Mouse (Mus musculus) frontal cortex, adult (tissue): ENCODE data around the gene Smagp.

Experiments
- ATAC-seq: cut with Nextera tagmentation; 2 replicates; pipeline ENCODE4 v1.9.2; 2017; ENCODE audit warnings: mild to moderate bottlenecking, moderate library complexity, mixed read lengths; ENCODE audit not compliant: low TSS enrichment

Smagp gene

DNA sequence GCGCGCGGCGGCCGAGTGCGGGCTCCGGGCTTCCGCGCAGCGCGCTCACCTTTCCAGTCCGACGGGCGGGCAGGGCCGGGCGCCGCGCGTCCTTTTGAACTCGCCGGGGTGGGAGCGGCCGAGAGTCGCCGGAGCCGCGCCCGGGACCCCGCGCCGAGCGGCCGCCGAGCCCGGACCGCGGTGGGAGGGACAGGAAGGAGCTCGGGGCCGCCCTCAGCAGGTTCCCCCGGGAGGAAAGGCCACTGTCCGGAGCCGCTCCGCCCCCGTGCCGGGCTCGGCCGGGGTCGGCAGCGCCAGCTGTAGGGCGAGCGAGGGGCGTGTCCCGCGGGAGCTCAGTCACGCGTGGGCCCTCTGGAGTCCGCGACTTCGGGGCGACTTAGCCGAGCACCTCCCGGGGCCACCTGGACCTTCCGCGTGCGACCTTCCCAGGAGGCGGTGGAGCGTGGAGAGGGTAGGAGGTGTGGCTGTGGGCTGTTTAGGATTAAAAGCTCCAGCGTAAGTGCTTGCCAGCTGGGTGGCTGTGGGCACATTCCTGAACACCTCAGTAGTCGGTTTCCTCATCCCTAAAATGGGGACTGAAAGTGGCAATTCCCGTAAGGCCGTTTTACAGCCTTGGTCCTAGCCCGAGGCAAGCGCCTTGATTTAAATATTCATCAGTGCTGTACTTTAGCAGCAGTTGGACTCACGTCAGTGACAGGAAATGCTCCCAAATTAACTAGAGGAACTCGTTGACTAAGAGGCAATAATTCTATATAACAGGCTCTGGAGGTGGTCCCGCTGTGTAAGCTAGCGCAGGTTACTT lies at the start of gene Smagp:
Gene Smagp, minus strand, starts transcription at position 241 of the 802 bp plus-strand sequence.
- ATAC-seq: no peak

DNA sequence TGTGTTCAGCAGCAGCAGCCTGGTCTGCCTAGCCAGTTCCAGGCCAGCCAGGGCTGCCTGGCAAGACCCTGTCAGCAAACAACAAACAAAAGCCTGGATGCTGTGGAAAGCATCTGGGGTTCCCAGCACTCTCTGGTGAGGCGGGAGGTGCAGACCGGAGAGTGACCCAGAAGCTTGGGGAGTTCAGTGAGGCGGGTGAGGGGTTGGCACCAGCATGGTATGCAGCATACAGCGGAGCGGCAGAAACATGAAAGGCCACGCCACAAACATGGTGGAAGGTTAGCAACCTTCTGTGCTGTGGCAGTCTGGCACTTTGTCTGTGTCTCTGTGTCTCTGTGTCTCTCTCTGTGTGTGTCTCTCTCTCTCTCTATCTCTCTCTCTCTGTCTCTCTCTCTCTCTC lies 49.7 kb upstream of the Smagp start:
- ATAC-seq: no peak

DNA sequence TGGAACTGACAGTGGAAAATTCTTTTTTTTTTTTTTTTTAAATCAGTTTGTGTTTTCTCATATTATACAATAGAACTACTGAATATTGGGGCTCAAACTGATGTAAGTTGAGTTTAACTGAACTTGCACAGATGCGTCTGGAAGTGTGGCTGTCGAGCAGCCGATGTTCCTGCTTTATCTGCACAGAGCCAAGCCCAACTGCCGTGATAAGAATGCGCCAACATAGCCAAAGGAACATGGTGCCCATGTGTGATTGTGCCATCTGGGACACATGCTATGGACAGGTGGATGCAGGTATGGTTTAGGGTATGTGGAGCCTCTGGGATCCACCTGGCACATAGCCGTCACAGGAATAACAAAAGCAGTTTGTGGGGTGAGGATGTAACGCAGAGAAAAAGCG lies 49.1 kb upstream of the Smagp start:
- ATAC-seq: no peak

DNA sequence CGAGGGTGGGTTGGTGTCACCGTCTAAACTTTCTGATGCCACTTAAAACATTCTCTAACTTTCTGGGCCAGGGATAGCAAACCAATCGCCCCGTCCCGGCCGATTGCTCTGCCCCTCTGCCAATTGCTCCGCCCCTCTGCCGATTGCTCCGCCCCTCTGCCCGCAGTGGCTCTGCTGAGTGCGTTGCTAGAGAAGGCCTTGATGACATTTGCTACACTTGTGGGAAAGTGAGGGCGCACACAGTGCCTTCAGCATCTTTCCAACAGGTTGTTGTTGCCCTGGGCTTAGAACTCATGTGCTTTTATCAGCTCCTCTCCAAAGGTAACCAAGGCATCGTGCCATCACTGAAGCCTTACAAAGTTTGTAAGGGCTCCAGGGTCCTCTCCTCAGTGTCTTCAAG lies 48.5 kb upstream of the Smagp start:
- ATAC-seq: no peak

DNA sequence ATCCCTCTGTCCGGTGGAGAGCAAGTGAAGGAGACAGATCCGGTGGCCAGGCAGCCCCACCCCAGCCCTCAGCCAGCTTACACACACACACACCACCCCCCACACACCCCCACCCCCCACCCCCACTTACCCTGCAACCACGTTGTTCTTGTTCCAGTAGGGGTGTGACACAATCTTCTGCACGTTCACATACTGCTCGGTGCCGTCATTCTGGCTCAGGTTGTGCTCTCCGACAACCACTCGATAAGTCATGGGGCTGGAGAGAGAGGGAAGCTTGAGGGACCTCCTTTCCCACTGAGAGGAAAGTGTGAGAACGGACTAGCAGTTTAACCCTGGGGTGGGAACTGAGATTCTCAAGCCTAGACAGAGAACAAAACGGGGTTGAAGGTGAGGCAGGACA lies 47.7 kb upstream of the Smagp start:
- ATAC-seq: no peak

DNA sequence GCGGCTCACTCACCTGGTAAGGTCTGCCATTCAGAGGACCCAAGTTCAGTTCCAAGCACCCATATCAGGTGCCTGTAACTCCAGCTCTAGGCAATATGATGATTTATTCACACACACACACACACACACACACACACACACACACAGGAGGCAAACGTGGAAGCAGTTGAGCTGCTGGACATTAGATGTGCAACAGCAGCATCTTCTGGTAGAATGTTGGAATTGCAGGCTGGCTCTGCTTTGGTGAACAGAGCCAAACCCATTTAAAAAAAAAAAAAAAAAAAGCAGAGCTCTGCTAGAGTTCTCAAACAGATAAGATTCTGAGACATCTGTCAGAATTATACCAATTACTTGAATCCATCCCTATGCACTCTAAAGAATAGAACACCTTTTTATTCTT lies 46.3 kb upstream of the Smagp start:
- peak; percentile 29; the same call in 1 of the 2 replicates for ATAC-seq

DNA sequence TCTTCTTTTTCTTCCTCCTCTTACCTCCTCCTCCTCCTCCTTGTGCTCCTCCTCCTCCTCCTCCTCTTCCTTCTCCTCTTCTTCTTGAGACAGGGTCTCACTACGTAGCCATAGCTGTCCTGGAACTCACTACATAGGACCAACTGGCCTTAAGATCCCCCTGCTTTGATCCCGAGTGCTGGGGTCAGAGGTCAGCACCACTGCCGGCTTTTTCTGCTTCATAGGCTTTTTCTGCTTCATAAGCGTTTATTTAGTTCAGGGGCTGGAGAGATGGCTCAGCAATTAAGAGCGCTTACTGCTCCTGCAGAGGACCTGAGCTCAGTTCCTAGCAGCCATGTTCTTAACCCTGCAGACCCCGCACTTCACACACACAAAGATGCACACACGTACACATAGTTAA lies 45.0 kb upstream of the Smagp start:
- ATAC-seq: no peak

DNA sequence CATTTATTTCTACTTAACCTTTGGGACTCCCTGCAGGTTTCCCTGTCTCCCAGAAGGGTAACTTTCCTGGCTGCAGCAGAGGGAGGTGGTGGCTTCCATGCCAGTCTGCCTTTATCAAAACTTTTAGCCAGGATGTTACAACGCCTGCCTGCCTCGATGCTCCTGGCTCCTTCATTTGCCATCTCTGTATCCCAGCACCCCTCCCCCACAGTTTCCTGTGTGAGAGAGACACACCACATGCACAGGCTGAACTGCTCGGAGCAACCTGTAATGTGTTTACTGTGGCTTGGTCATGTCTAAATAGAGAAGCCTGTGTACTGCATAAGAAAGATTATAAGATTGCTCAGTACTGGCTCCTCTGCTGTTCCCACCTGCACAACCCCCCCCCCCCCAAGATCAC lies 43.6 kb upstream of the Smagp start:
- ATAC-seq: no peak

DNA sequence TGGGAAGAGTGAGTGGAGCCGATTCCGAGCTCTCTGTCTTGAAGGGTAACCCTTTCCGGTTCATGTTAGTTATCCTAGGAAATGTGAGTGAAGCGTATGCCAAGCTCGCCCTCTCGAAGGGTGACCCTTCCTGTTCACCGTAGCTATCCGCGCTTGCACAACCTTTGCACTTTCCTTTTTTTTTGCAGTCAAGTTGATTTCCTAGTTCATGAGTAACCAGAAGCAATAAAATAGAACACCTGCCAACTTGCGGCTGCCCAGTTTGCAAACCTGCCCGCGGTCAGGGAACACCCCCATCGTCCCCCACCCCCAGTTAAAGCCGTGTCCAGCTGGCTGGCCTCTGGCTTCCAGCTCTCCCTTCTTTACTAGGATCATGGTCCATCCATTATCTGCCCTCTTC lies 42.3 kb upstream of the Smagp start:
- no peak for ATAC-seq

DNA sequence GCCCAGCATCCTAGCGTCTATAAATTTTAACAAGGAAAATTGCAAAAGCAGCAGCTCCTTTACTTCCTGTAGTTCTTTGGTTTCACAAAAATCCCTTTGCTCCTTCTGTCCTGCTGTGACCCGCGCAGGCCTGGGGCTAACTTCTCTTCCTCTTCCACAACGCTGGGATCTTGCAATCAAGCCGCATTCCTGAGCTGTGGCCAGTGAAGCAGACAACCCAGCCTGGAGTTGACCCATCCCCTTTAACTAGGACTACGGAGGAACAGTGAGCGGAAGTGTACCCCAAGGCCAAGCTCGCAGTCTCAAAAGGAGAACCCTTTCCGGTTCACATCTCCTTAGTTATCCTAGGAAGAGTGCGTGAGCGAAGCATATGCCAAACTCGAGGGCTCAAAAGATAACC lies 41.8 kb upstream of the Smagp start:
- no peak for ATAC-seq

DNA sequence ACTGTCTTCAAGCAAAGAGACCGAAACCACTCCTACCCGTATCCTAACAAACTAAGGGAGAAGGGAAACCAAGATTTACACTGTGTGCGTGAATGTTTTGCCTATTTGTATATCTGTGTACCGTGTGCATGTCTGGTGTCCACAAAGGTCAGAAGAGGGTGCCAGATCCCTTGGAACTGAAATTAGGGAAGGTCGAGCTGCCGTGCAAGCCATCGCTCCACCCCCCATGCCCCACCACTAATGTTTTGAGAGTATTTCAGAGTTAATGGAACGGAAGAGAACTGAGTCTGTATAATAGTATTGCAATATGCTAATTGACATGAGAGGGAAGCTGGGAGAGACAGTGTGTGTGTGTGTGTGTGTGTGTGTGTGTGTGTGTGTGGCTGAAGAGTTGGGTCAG lies 40.9 kb upstream of the Smagp start:
- no peak for ATAC-seq

DNA sequence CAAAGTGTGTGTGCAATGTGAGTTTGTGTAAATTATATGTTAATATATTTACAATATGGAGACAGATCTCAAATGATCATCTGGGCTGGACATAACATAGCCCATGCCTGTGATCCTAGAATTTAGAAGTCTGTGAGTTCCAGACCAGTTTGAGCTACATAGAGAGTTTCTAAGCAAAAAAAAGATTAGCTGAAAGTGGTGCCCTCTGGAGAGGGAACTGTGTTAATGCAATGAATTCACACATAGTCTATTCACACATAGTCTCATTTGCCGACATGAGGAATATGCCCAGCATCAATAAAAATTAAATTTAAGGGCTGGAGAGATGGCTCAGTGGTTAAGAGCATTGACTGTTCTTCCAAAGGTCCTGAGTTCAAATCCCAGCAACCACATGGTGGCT lies 39.8 kb upstream of the Smagp start:
- ATAC-seq: no peak

DNA sequence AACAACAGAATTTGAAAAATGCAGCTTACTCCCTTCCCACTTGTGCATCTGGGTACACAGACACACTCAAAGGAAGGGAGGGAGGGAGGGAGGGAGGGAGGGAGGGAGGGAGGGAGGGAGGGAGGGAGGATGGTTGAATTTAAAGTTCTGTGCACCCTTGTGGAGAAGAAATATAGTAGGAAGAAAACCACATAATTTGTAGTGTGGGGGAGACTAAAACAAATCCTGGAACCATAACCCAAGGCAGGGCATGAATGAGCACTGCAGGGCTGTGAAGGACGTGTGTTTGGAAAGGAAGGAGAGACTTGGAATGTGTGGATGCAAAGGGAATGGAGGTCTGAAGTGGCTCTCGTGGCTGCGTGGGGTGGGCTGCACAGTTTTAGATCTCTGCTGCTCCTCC lies 38.7 kb upstream of the Smagp start:
- no peak for ATAC-seq

DNA sequence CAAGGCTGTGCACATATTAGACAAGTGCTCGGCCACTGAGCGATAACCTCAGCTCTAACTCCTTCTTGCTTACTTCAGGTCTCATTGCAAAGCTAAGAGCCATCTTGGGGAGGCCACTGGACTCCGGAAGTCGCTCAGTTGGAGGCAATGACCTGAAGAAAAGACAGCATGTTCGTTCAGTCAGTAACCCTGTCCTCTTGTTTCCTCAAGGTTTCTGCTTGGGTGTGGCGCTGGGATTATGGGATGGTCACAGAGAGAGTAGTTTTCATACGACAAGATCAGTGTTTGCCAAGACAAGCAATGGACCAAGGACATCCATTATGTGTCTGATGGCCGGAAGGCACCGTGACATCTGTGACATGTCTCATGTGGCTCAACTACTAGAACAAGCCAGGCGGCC lies 37.8 kb upstream of the Smagp start:
- ATAC-seq: no peak

DNA sequence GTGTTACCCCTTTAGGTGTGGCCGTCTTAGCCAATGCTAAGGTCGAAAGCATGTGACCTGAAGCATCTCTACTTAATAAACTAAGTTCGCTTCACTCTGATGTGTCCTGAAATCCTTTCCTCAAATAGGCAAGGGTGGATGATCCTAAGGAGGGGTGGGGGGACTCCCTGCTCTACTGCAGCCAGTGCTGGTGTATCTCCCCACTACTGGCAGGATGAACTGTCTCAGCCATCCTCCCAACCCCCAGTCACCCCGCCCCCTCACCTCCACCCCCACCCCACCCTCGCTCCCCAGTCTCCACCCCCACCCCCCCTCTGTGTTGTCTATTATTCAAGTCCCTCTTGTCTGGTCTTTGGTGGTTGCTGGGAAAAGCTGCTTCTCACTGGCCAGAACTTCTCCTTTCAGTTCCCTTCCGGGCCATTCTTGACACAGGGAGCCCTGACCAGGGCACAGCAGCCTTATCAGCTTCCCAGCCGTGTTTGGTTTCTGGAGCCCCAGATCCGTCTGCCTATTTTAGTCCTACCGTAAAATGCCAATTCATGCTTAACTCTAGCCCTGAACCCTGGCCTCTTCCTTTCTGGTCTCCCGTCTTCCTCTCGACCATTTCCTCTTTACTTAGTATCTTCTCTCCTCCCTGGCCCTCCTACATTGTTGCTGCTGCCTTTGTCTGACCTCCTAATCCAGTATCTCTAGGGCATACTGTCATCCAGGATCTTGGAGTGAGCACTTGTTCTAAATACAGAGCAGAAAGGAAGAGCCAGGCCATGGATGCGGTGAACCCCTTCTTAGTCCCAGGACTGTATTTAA lies 37.0 kb upstream of the Smagp start:
- ATAC-seq: no peak

DNA sequence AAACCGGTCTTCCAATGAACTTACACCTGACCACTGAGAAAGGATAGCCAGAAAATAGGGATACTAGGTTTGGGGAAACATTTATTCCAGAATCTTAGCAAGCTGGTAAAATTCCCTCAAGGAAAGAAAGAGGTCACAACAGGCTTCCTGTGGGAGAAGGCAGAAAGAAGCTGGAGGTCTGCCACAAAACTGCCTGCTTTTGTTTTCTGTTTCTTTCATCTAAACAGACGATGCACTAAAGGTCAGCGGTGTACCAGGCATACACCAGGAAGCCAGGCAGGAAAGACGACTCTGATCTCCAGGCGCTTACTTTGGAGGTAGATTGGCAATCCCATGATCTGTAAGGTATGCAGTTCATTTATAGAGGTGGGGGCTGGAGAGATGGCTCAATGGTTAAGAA lies 34.1 kb upstream of the Smagp start:
- no peak for ATAC-seq

DNA sequence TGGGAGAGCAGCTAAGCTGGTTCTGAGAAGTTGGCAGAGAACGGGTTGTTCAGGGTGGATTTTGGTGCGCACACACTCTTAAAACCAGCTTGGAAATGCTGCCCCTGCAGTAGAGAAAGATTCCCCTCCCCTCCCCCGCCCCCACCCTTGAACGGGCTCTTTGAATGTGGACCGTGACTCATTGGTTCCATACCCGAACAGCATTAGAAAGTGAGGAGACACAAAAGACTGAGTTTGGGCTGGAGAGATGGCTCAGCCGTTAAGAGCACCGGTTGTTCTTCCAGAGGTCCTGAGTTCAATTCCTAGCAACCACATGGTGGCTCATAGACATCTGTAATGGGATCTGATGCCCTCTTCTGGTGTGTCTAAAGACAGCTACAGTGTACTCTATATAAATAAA lies 33.3 kb upstream of the Smagp start:
- no peak for ATAC-seq

DNA sequence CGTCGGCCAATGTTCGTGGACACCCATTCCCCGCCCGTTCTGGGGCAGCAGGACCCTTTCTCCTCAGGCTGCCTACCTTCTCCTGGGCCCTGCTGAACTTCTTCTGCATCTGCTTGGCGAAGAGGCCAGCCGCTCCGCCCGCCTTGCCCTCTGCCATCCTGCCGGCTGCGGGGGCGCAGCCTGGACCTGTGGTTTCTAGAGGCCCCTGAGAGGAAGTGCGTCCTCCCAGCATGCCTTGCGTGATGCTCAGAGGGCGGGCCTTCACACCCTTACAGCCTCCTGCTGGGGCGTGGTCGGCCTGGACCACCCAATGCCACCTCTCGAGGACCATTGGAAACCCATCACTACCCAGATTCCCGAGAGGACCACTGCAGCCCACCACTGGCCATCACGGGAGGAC lies 32.6 kb upstream of the Smagp start, which contains the start of gene Bin2:
Gene Bin2, minus strand, starts transcription at position 217 of the 400 bp plus-strand sequence.
- no peak for ATAC-seq

DNA sequence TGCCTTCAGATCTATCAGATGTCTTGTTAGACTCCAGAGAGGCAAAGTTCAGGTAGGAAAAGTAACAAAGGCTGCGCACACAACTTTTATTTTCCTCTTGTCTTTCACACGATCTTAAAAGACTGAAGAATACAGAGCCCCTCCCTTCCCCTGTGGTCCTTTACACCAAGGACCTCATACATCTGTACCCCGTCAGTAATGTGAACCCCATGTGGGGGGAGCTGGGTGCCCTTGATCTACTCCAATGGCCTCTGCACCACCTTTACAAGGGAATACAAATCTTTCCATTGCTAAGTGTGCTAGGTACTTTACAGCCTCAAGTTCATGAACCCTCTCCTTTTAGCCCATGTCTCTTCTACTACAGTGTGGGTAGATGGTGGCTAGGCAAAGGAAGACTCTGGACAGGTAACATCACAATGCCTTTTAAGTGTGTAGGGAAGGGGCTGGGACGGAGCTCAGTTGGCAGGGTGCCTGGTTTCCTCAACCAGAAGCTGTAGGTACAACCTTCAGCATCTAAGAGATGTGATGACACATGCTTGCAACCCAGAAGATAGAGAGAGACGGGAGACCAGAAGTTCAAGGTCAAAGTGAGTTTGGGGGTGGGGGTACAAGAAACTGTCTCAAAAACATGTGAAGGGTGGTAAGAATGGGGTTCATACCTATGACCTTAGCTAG lies 31.3 kb upstream of the Smagp start:
- no peak for ATAC-seq

DNA sequence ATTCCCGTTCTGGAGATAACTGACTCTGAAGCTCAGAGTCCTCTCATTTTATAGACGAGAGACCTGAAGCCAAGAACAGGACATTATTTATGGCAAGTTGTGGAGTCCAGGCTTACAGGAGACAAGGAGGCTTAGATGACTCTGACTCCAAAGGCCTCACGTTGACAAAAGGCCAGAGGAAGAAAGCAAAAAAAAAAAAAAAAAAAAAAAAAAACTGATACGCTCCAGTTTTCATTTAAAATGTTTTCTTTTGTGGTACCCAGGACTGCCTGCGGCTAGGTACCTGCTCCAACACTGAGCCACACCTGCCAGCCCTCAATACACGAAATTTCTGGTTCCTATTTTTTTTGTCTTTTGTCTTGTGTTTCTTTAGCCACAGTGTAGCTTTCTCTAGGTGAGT lies 30.7 kb upstream of the Smagp start:
- no peak for ATAC-seq

DNA sequence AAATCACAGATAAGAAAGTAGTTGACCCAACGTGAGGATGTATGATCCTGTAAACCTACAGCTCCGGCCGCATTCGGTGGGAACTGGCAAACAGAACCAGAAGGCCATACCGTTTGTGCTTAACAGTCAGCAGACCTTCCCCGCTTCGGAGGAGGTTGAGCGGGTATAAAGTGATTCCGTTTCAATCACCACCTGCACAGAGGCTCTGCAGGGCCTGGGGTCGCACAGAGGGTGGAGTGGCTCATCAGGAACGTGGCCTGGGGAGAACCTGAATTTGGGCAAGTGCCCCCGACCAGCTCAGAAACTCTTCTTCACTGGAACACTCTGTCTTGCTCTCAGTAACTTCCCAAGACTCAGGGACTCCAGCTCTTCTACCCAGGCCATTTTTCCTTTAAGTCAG lies 30.1 kb upstream of the Smagp start:
- no peak for ATAC-seq

DNA sequence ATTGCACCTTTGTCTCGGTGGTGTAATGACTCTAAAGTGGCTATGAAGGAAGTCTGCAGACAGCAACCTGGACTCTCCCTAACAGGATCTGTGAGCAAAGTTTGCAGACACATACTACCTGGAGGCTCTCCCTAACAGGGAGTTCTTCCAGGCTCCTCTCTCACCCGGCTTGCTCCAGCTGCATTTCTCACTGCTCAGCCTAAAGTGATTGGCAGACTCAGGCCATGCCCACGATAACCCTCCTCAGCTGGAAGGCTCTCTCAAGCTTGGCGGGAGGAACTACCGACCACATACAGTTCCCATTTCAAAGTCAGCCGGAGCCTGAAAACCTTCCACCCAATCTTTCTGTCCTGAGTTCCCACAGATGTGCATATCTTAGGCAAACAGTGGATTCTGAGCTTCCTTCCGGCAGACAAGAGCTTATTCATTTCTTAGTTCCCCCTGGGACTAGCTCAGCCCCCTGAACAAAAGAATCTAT lies 29.5 kb upstream of the Smagp start:
- no peak for ATAC-seq
